Mouse (Mus musculus) kidney, postnatal 0 days (tissue): Measurements from ENCODE around the gene A630001G21Rik. TPM values are rescaled to one million over a fixed set of nuclear protein-coding genes. Genes with fewer than 3 reads are reported as not detected.

ENCODE experiments used
- ATAC-seq: fragments of 200-750 bp; cut with Nextera tagmentation; replicated peaks from 2 replicates; pipeline ENCODE4 v1.8.0; 2017; ENCODE audit warnings: low read depth, moderate number of reproducible peaks, moderate TSS enrichment, moderate library complexity; ENCODE audit not compliant: low FRiP score
- DNase-seq: peaks from one replicate; pipeline ENCODE4 v3.0.0-alpha.2; 2016; ENCODE audit warnings: low spot score
- H3K27ac ChIP-seq: fragments of 300-500 bp; sonication (generic); 2 replicates; pipeline ENCODE4 v1.5.1; 2014; ENCODE audit warnings: mild to moderate bottlenecking
- H3K27me3 ChIP-seq: fragments of 300-500 bp; sonication (generic); 2 replicates; pipeline ENCODE4 v1.6.1; 2014; ENCODE audit warnings: low read length, mixed read lengths; ENCODE audit not compliant: insufficient read depth
- H3K36me3 ChIP-seq: fragments of 300-500 bp; sonication (generic); 2 replicates; pipeline ENCODE4 v1.6.1; 2014; ENCODE audit warnings: low read length, mixed read lengths; ENCODE audit not compliant: insufficient read depth
- H3K4me1 ChIP-seq: fragments of 300-500 bp; sonication (generic); replicated peaks from 2 replicates; pipeline ENCODE4 v1.6.1; 2014; ENCODE audit warnings: antibody characterized with exemption, low read length, mixed read lengths; ENCODE audit not compliant: insufficient read depth
- H3K4me2 ChIP-seq: fragments of 300-500 bp; sonication (generic); 2 replicates; pipeline ENCODE4 v1.6.1; 2014; ENCODE audit warnings: mild to moderate bottlenecking, low read length, moderate library complexity, mixed read lengths
- H3K4me3 ChIP-seq: fragments of 300-500 bp; sonication (generic); replicated peaks from 2 replicates; pipeline ENCODE4 v1.5.1; 2014; ENCODE audit warnings: low read depth, low read length
- H3K9ac ChIP-seq: fragments of 300-500 bp; sonication (generic); 2 replicates; pipeline ENCODE4 v1.6.1; 2014; ENCODE audit warnings: low read depth, low read length
- H3K9me3 ChIP-seq: fragments of 300-500 bp; sonication (generic); replicated peaks from 2 replicates; pipeline ENCODE4 v1.6.1; 2016; ENCODE audit warnings: low read length, inconsistent platforms, mixed read lengths
- CTCF ChIP-seq: IDR thresholded peaks from 2 replicates; pipeline ENCODE4 v1.5.1; 2016; ENCODE audit warnings: antibody characterized with exemption, low read depth, mild to moderate bottlenecking, moderate library complexity
- WGBS: fragments of 180-500 bp; shearing (Covaris S2); extraction: QIAGEN DNeasy Blood & Tissue Kit; methylation state at CpG from one replicate; pipeline ENCODE4 v1.1.7; 2014; 5-methylcytosine and 5-hydroxymethylcytosine counted together
- polyA plus RNA-seq: library from polyadenylated mRNA; unstranded; fragments of >200 nt; fragmentation: Nextera tagmentation; extraction: Ambion mirVana; gene quantifications from 2 replicates; pipeline ENCODE4 v1.2.1, GENCODE M21; 2015

Gene A630001G21Rik
- polyA plus RNA-seq, 1 experiment from 2014 or later: 1.7 TPM

DNA sequence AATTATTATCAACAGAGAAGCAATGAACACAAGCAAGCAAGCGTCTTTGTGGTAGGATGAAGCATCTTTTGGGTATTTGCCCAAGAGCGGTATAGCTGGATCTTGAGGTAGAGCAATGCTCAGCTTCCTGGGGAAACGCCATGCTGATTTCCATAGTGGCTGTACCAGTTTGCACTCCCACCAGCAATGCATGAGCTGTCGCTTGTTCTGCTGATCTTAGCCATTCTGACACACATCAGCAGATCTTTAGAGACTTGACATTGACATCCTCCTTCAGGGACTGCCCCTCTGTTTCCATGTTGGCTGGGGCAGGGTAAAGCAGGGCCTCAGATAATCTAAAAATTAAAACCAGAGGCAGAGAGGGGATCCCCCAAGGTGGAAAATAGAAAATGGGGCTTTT is 16.8 kb downstream of the A630001G21Rik start:
- Histone ChIP-seq H3K27ac (no peak overlapping the region), H3K9me3 (no peaks in the 10 kb centered on the region), H3K27me3 (no peaks in the 10 kb centered on the region), H3K4me3 (no peak overlapping the region), H3K36me3 (no peaks in the 10 kb centered on the region), H3K9ac (no peak overlapping the region), H3K4me2 (no peak overlapping the region), H3K4me1 (no peaks in the 10 kb centered on the region)
- no peak for TF ChIP-seq CTCF
- 89% methylated on average over 4 of the region's 4 CpGs for whole genome bisulfite sequencing
- no peak for ATAC-seq
- DNase-seq: no peak

DNA sequence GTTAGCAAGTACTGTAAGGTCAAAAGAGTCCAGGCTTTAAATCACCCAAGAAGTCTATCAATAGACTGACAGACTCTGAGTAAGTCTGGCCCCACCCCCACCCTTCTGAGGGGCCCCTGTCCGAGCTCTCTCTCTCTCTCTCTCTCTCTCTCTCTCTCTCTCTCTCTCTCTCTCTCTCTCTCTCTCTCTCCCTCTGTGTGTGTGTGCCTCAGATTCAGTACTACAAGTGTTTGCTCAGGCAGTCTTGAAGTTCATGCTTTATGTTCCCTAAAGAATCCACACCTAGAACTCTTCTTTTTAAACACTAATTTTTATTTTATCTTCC is 19.5 kb downstream of the A630001G21Rik start:
- no peak overlapping the region for H3K4me2 ChIP-seq
- no peak overlapping the region for H3K4me3 ChIP-seq
- no peaks in the 10 kb centered on the region for H3K4me1 ChIP-seq
- H3K9ac ChIP-seq: no peak overlapping the region
- no peaks in the 10 kb centered on the region for H3K9me3 ChIP-seq
- H3K27ac ChIP-seq: peak overlapping the region; percentile 36; the same call in 1 of the 2 replicates
- no peaks in the 10 kb centered on the region for H3K27me3 ChIP-seq
- ATAC-seq (no peak), DNase-seq (no peak)
- WGBS: 0% methylated on average over 1 of the region's 1 CpGs
- H3K36me3 ChIP-seq: no peaks in the 10 kb centered on the region
- TF ChIP-seq CTCF: no peak

DNA sequence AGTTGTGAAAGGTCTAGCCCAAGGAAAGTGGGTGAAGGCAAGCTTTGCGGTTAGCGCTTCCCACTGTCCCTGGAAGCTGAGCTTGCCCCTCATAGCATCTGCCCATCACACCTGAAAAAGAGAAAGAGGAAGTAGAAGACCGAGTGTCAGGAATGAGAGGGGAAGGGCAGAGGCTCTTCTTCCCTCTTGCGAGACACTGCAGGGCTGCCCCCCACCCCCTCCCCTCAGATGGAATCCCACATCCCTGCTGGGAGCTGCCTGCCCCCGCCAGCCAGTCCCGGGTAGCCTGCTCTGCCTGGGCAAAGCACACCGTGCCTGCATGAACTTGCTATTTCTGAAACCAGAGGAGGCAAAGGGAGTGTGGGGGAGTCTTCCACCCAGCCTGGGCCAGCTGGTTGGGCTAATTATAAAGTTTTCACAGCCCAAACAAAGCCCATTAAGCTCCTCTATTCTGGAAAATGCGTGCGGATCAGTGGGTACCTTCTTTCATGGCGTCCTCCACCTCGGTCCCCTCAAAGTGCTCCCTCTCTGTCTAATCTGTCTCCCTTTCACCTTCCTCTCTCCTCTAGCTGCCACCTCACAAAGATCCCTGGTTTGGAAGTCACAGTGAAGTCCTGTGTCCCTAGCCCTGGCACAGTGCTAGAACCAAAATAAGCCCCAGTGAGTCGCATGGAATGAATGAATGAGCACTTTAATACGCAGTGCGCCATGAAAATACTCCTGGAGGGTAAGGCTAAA is 20.0 kb downstream of the A630001G21Rik start:
- 25% methylated on average over 14 of the region's 14 CpGs for WGBS
- DNase-seq (peak; percentile 69), ATAC-seq (peak; percentile 72)
- H3K27me3 ChIP-seq: no peaks in the 10 kb centered on the region
- TF ChIP-seq CTCF: no peak
- H3K36me3 ChIP-seq: no peaks in the 10 kb centered on the region
- peak overlapping the region; percentile 36; the same call in 1 of the 2 replicates for H3K27ac ChIP-seq
- 0 out of 2 replicates have a peak overlapping the region, but pooled peaks have one; percentile 4 for H3K4me3 ChIP-seq
- peak overlapping the region; percentile 34 for H3K4me2 ChIP-seq
- H3K9ac ChIP-seq: no peak overlapping the region
- H3K9me3 ChIP-seq: no peaks in the 10 kb centered on the region
- no peaks in the 10 kb centered on the region for H3K4me1 ChIP-seq

GRCm38 (mm10) chr1:85757531-85758230 is 20.8 kb downstream of the A630001G21Rik start:
- H3K9ac ChIP-seq: no peak overlapping the region
- no peak for TF ChIP-seq CTCF
- no peak overlapping the region for H3K4me3 ChIP-seq
- WGBS: 64% methylated on average over 6 of the region's 6 CpGs
- no peaks in the 10 kb centered on the region for H3K36me3 ChIP-seq
- DNase-seq (no peak), ATAC-seq (no peak)
- no peaks in the 10 kb centered on the region for H3K27me3 ChIP-seq
- H3K27ac ChIP-seq: no peak overlapping the region
- H3K4me2 ChIP-seq: 0 out of 2 replicates have a peak overlapping the region, but pooled peaks have one; percentile 34
- no peaks in the 10 kb centered on the region for H3K9me3 ChIP-seq
- no peaks in the 10 kb centered on the region for H3K4me1 ChIP-seq

- no peak overlapping the region for H3K4me2 ChIP-seq
- DNase-seq (no peak), ATAC-seq (peak; percentile 19; the same call in 1 of the 2 replicates)
- H3K27me3 ChIP-seq: no peaks in the 10 kb centered on the region
- 78% methylated on average over 11 of the region's 11 CpGs for WGBS
- TF ChIP-seq CTCF: no peak
- no peaks in the 10 kb centered on the region for H3K4me1 ChIP-seq
- H3K9ac ChIP-seq: no peak overlapping the region
- H3K36me3 ChIP-seq: no peaks in the 10 kb centered on the region
- no peaks in the 10 kb centered on the region for H3K9me3 ChIP-seq
- no peak overlapping the region for H3K27ac ChIP-seq
- no peak overlapping the region for H3K4me3 ChIP-seq
These were observed 26.3 kb downstream of the A630001G21Rik start for GRCm38 (mm10) chr1:85751932-85752680.

GRCm38 (mm10) chr1:85751494-85751893 is 26.9 kb downstream of the A630001G21Rik start:
- H3K36me3 ChIP-seq: no peaks in the 10 kb centered on the region
- ATAC-seq (peak; percentile 77), DNase-seq (peak; percentile 63)
- WGBS: 34% methylated on average over 6 of the region's 6 CpGs
- H3K4me2 ChIP-seq: no peak overlapping the region
- H3K4me3 ChIP-seq: no peak overlapping the region
- no peaks in the 10 kb centered on the region for H3K27me3 ChIP-seq
- H3K9ac ChIP-seq: no peak overlapping the region
- no peaks in the 10 kb centered on the region for H3K9me3 ChIP-seq
- TF ChIP-seq CTCF: no peak
- no peak overlapping the region for H3K27ac ChIP-seq
- H3K4me1 ChIP-seq: no peaks in the 10 kb centered on the region
